Mouse (Mus musculus): ENCODE measurements around the gene Dok7.

Dok7 gene

GRCm38 (mm10) chr5:35057582-35057981 is 1.0 kb downstream of the Dok7 start:
- no peak for DNase-seq (ENCODE audit: low spot score in 2 of 2)

DNA sequence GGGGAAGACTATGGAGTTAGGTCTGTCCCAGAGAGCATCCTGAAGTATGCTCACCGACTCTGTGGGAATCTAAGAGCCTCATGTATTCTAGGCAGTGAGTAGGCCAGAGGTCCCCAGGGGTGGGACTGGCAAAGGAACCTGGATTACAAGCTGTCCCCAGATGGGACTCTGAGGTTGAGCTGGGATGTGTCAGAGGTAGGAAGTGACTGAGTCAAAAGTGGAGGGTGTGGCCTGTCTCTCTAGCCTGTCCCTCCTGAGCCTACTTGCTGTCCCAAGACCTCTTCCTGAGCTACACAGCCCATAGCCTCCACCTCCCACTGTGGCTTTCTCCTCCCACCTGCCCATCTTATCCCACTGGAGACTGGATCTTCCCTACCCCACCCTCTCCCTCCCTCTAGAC is 1.6 kb downstream of the Dok7 start:
- DNase-seq (ENCODE audit: low spot score in 2 of 2): no peak

DNA sequence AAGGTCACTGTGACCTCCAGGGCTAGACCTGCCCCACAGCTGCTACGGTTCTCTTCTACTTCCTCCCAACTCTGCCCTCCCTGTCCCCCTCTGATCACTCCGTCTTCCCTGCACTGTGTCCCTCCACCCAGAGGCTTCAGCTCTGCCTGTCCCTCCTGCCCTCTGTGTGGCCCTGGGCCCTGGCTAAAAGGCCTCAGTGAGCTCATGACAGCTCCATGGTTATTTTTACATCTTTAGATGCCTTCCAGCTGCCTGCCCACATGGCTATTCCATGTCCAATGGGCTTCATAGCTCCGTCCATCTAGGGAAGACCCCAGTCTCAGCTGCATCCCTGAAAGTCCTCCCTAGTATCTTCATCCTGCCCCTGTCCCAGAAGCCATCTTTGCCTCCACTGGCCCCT is 3.5 kb downstream of the Dok7 start:
- no peak for DNase-seq (ENCODE audit: low spot score in 2 of 2)

DNA sequence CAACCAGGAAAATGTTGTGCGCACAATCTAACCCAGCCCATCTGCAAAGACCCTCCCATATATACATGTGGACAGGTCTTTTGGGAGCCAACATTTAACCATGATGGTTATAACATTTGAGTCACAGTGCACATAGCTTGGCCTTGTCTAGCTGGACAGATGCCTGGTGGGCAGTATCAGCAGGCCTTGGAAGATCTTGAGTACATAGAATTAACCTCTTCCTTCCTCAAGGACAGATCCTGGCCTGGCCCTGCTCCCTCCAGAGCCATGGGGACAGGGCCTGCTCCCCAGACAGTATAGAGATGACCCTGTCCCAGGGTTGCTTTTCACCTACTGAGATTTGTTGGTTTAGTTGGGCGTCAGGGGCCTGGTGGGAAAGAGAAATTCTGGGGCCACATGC is 13.3 kb downstream of the Dok7 start:
- DNase-seq (ENCODE audit: low spot score in 2 of 2): no peak

- DNase-seq (ENCODE audit: low spot score in 2 of 2): no peak
Measured at GRCm38 (mm10) chr5:35070314-35070713, 13.7 kb downstream of the Dok7 start.

- no peak for DNase-seq (ENCODE audit: low spot score in 2 of 2)
Measured at GRCm38 (mm10) chr5:35070953-35071352, 14.4 kb downstream of the Dok7 start.

- no peak for DNase-seq (ENCODE audit: low spot score in 2 of 2)
Measured at GRCm38 (mm10) chr5:35071855-35072254, 15.3 kb downstream of the Dok7 start.

- no peak for DNase-seq (ENCODE audit: low spot score in 2 of 2)
Measured at GRCm38 (mm10) chr5:35073235-35073634, 16.7 kb downstream of the Dok7 start.

GRCm38 (mm10) chr5:35073992-35074391 is 17.4 kb downstream of the Dok7 start:
- peak; percentile 17 to 28 for DNase-seq (ENCODE audit: low spot score in 2 of 2)

DNA sequence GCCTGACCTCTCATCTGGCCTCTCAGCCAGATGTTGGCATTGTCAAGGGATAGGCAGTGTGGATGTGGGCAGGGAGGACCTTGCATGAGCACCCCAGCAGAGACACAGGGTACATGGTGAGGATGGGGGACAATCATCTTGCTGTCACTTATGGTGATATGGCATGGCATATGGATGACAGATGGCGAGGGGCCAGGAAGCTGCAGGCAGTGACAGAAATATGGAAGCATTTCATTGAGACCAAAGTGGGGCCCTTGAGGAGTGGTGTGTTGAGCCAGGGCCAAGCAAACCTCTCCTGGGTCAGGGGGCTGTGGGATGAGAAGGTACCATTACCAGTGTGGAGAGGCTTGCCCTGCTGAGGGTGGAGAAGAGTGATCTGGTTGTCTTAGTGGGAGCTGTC is 19.8 kb downstream of the Dok7 start:
- no peak for DNase-seq (ENCODE audit: low spot score in 2 of 2)

DNA sequence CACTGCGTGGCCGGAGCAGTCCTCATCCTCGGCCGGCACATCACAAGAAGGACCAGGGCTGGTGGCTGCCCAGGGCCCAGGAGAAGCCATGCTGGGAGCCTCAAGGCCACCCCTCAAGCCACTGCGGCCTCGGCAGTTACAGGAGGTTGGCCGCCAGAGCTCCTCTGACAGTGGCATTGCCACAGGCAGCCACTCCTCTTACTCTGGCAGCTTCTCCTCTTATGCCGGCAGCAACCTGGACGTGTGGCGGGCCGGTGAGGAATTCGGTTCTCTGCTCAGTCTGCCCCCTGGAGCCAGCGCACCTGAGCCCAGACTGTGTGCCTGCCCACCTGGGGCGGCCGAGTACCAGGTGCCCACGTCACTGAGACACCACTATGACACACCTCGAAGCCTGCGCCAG is 22.5 kb downstream of the Dok7 start:
- no peak for DNase-seq (ENCODE audit: low spot score in 2 of 2)

GRCm38 (mm10) chr5:35084913-35085312 is 28.3 kb downstream of the Dok7 start:
- no peak for DNase-seq (ENCODE audit: low spot score in 2 of 2)

- DNase-seq (ENCODE audit: low spot score in 2 of 2): peak; percentile 56 to 74
Measured at GRCm38 (mm10) chr5:35088785-35089613, 32.4 kb downstream of the Dok7 start.

- DNase-seq (ENCODE audit: low spot score in 2 of 2): no peak
Measured at GRCm38 (mm10) chr5:35089614-35089963, 33.0 kb downstream of the Dok7 start.

GRCm38 (mm10) chr5:35091636-35092035 is 35.1 kb downstream of the Dok7 start:
- DNase-seq (ENCODE audit: low spot score in 2 of 2): no peak

DNA sequence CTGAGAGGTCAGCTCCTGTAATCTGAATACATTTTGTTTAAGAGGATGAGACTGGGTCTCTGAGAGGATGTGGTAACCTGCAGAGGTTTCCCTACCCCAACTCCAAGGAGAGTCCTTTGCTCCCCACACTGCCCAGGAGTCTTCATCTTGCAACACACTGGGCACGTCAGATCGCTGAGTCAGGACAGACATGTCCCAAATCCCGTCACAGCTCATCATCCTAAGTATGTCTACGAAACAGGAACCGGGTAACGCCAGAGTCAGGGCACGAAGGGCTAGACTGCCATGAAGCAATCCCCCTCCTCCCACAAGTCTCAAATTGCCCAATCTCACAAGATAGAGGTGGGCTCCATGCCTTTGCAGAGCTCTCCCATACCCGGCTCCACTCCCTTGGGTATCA is 46.5 kb downstream of the Dok7 start:
- no peak for DNase-seq (ENCODE audit: low spot score in 2 of 2)

DNA sequence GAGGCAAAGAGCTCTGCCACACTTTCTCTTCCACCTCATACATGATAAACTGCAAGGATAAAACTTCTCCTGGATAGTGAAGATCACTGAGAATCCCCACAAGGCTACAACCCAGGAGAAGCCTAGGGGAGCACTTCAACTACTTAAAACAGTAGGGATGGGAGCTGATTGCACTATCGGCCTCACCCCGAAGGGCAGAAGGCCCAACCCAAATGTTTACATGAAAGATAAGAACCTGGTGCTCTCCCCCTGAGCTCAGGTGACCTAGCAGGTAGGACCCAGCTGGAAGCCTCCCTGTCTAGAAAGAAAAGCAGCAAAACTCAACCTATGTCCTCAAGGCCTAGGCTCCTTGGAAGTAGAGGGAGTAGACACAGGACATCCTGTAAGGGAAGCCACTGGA is 47.0 kb downstream of the Dok7 start:
- DNase-seq (ENCODE audit: low spot score in 2 of 2): no peak

GRCm38 (mm10) chr5:35104183-35104959 is 47.8 kb downstream of the Dok7 start:
- DNase-seq (ENCODE audit: low spot score in 2 of 2): no peak

DNA sequence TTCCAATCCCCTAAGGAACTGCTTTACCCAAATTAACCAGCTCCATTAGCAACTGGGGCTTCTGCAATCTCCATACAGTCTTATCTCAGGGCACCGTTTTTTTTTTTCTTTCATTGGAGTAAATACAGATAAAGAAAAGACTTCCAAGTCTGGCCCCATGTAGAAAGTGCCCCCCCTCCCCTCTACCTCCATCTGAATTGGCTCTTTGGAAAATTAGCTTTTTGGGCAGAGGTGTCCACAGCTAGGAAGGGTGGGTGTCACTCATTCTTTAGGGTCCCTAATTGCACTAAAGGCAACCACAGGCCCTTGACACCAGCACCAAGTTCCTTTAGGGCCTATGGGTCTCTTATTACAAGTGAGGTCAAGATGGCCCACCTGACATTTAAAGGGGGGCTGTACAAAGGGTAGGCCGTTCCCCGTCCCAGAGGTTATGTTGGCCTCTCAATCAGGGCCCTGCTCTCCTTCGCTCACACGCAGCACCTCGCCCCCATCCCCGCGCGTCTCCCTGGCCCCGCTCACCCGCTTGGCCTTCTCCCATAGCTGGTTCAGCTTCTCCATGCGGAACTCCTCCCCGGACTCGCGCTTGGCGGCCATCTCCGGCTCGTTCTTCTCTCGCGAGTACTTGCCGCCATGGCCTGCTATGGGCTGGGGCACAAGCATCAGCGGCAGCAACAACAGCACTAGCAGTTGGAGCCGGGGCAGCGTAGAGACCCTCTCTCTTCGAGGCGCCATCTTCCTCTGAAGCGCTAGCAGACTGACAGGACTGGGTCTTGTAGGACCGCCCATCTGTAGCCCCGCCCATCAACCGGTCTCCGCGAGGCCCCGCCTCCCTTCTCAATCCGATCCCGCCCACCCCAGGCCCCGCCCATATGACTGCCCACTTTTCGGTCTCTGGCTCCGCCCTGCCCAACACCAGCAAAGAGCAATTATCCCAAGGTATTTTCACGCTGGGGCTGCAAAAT is 48.7 kb downstream of the Dok7 start, which contains the start of gene Lrpap1:
Gene Lrpap1 (minus strand): TSS at position 807 of the 962 bp plus-strand sequence.
- DNase-seq (ENCODE audit: low spot score in 2 of 2): peak; percentile 78 to 84

DNA sequence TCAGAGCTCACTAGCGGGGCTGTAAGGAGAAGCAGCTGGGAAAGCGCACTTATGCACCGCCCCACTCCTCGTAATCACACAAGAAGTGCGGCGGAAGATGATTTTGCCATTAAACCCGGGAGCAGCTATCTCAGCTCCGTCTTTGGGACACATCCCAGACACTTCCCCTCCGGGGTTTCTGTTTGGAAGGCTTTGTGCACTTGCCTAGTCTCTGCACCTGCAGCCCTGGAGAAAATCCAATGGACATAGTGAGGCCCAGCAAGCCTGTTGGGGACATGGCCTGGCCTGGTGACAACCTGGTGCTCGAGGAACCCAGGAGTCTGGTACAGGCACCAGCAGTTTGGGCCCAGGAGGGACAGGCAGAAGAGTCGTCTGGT is 49.3 kb downstream of the Dok7 start:
- no peak for DNase-seq (ENCODE audit: low spot score in 2 of 2)

GRCm38 (mm10) chr5:35112444-35112843 is 55.9 kb downstream of the Dok7 start:
- no peak for DNase-seq (ENCODE audit: low spot score in 2 of 2)

- DNase-seq (ENCODE audit: low spot score in 2 of 2): no peak
Measured at GRCm38 (mm10) chr5:35116002-35116401, 59.4 kb downstream of the Dok7 start.
